Mouse (Mus musculus) small intestine, adult 2 months (tissue): ENCODE data around the gene Gm20388.

Experiments
- CTCF ChIP-seq: fragments of 200-500 bp; IDR thresholded peaks from 2 replicates; pipeline ENCODE4 v1.5.1; 2012; ENCODE audit warnings: low read depth, mild to moderate bottlenecking, control low read depth, inconsistent platforms, low read length, moderate library complexity, mixed read lengths; ENCODE audit not compliant: insufficient replicate concordance, insufficient read length; ENCODE audit errors: extremely low read depth
- POLR2A ChIP-seq: fragments of 200-500 bp; IDR thresholded peaks from 2 replicates; pipeline ENCODE4 v1.6.1; 2012; ENCODE audit warnings: low read depth, mild to moderate bottlenecking, control low read depth, inconsistent platforms, low read length, moderate library complexity

- TF ChIP-seq POLR2A (no peak), CTCF (no peak)
Measured at GRCm38 (mm10) chr8:122469407-122469806, 2558.8 kb downstream of the Gm20388 start.
